Mouse (Mus musculus) stomach, postnatal 0 days (tissue): ENCODE data around the gene Hspb7. TPM values are rescaled to one million over a fixed set of nuclear protein-coding genes. Genes with fewer than 3 reads are reported as not detected.
A peak's percentile ranks its signal among the peaks of the same experiment; 100 is the strongest.

Experiments
- ATAC-seq: fragments of 200-750 bp; cut with Nextera tagmentation; 2 replicates; pipeline ENCODE4 v1.8.0; 2017; ENCODE audit not compliant: low FRiP score, low TSS enrichment
- DNase-seq: peaks from one replicate; pipeline ENCODE4 v3.0.0-alpha.2; 2016; ENCODE audit warnings: low spot score
- H3K27ac ChIP-seq: fragments of 300-500 bp; sonication (generic); replicated peaks from 2 replicates; pipeline ENCODE4 v1.5.1; 2014; ENCODE audit warnings: mild to moderate bottlenecking, control low read depth
- H3K27me3 ChIP-seq: fragments of 300-500 bp; sonication (generic); 2 replicates; pipeline ENCODE4 v1.6.1; 2014; ENCODE audit warnings: low read length; ENCODE audit not compliant: control insufficient read depth, insufficient read depth
- H3K36me3 ChIP-seq: fragments of 300-500 bp; sonication (generic); 2 replicates; pipeline ENCODE4 v1.6.1; 2014; ENCODE audit warnings: low read length, mixed read lengths; ENCODE audit not compliant: control insufficient read depth, insufficient read depth
- H3K4me1 ChIP-seq: fragments of 300-500 bp; sonication (generic); replicated peaks from 2 replicates; pipeline ENCODE4 v1.6.1; 2014; ENCODE audit warnings: antibody characterized with exemption; ENCODE audit not compliant: control insufficient read depth, insufficient read depth
- H3K4me2 ChIP-seq: fragments of 300-500 bp; sonication (generic); replicated peaks from 2 replicates; pipeline ENCODE4 v1.6.1; 2014; ENCODE audit warnings: low read depth, mild to moderate bottlenecking, control low read depth, moderate library complexity
- H3K4me3 ChIP-seq: fragments of 300-500 bp; sonication (generic); 2 replicates; pipeline ENCODE4 v1.5.1; 2014; ENCODE audit warnings: low read depth, low read length, control low read depth
- H3K9ac ChIP-seq: fragments of 300-500 bp; sonication (generic); 2 replicates; pipeline ENCODE4 v1.6.1; 2014; ENCODE audit warnings: mild to moderate bottlenecking, low read length, control low read depth, mixed read lengths
- H3K9me3 ChIP-seq: fragments of 300-500 bp; sonication (generic); 2 replicates; pipeline ENCODE4 v1.6.1; 2016; ENCODE audit warnings: low read length; ENCODE audit not compliant: control insufficient read depth
- CTCF ChIP-seq: IDR thresholded peaks from 2 replicates; pipeline ENCODE4 v1.5.1; 2016; ENCODE audit warnings: antibody characterized with exemption, low read depth, mild to moderate bottlenecking, moderate library complexity
- EP300 ChIP-seq: optimal IDR thresholded peaks from 2 replicates; pipeline ENCODE3; 2016; ENCODE audit warnings: antibody characterized with exemption
- WGBS: fragments of 180-500 bp; shearing (Covaris S2); extraction: QIAGEN DNeasy Blood & Tissue Kit; methylation state at CpG from one replicate; pipeline ENCODE4 v1.1.7; 2014; 5-methylcytosine and 5-hydroxymethylcytosine counted together
- polyA plus RNA-seq: library from polyadenylated mRNA; unstranded; fragments of >200 nt; fragmentation: Nextera tagmentation; extraction: Ambion mirVana; gene quantifications from 2 replicates; pipeline ENCODE4 v1.2.1, GENCODE M21; 2015

The Hspb7 gene
- polyA plus RNA-seq, 1 experiment from 2014 or later: 2.3 TPM

GRCm38 (mm10) chr4:141456193-141456938 is 35.8 kb downstream of the Hspb7 start:
- H3K9ac ChIP-seq: no peak overlapping the region
- ATAC-seq: no peak
- no peaks in the 10 kb centered on the region; the same call in 1 of the 2 replicates for H3K4me1 ChIP-seq
- WGBS: 89% methylated on average over 14 of the region's 14 CpGs
- TF ChIP-seq EP300: no peak
- H3K9me3 ChIP-seq: no peaks in the 10 kb centered on the region
- peaks cover 6% of the 10 kb centered on the region for H3K36me3 ChIP-seq
- H3K27ac ChIP-seq: no peak overlapping the region
- H3K4me3 ChIP-seq: no peak overlapping the region
- no peak for DNase-seq
- H3K4me2 ChIP-seq: no peak overlapping the region
- H3K27me3 ChIP-seq: no peaks in the 10 kb centered on the region

GRCm38 (mm10) chr4:141458236-141458635 is 37.7 kb downstream of the Hspb7 start:
- Histone ChIP-seq H3K36me3 (peaks cover 6% of the 10 kb centered on the region), H3K4me1 (peaks cover 2% of the 10 kb centered on the region; the same call in 1 of the 2 replicates), H3K27me3 (no peaks in the 10 kb centered on the region), H3K4me2 (no peak overlapping the region), H3K9ac (peak overlapping the region; percentile 45), H3K4me3 (no peak overlapping the region), H3K27ac (peak overlapping the region; percentile 85), H3K9me3 (no peaks in the 10 kb centered on the region)
- DNase-seq (peak; percentile 66), ATAC-seq (peak; percentile 70)
- TF ChIP-seq CTCF (no peak), EP300 (peak; percentile 36)
- WGBS: 15% methylated on average over 7 of the region's 7 CpGs

- Histone ChIP-seq H3K36me3 (peaks cover 9% of the 10 kb centered on the region), H3K4me2 (no peak overlapping the region), H3K4me3 (no peak overlapping the region), H3K27me3 (no peaks in the 10 kb centered on the region), H3K9ac (peak overlapping the region; percentile 45; the same call in 1 of the 2 replicates), H3K9me3 (no peaks in the 10 kb centered on the region), H3K27ac (peak overlapping the region; percentile 85), H3K4me1 (peaks cover 2% of the 10 kb centered on the region; the same call in 1 of the 2 replicates)
- DNase-seq (peak; percentile 57), ATAC-seq (peak; percentile 59)
- WGBS: 47% methylated on average over 3 of the region's 3 CpGs
- TF ChIP-seq EP300 (no peak), CTCF (no peak)
Observed at GRCm38 (mm10) chr4:141458888-141459287, 38.3 kb downstream of the Hspb7 start.

GRCm38 (mm10) chr4:141459766-141460165 is 39.2 kb downstream of the Hspb7 start:
- no peak overlapping the region for H3K4me3 ChIP-seq
- H3K36me3 ChIP-seq: peaks cover 14% of the 10 kb centered on the region
- DNase-seq: no peak
- H3K9me3 ChIP-seq: no peaks in the 10 kb centered on the region
- H3K4me1 ChIP-seq: peaks cover 2% of the 10 kb centered on the region; the same call in 1 of the 2 replicates
- WGBS: 85% methylated on average over 9 of the region's 9 CpGs
- TF ChIP-seq EP300 (no peak), CTCF (no peak)
- H3K27me3 ChIP-seq: no peaks in the 10 kb centered on the region
- 0 out of 2 replicates have a peak overlapping the region, but pooled peaks have one; percentile 13 for H3K9ac ChIP-seq
- no peak for ATAC-seq
- H3K4me2 ChIP-seq: no peak overlapping the region
- peak overlapping the region; percentile 85 for H3K27ac ChIP-seq

GRCm38 (mm10) chr4:141460481-141460880 is 39.9 kb downstream of the Hspb7 start:
- Histone ChIP-seq H3K36me3 (peaks cover 19% of the 10 kb centered on the region), H3K4me2 (no peak overlapping the region), H3K4me1 (peaks cover 2% of the 10 kb centered on the region; the same call in 1 of the 2 replicates), H3K9me3 (no peaks in the 10 kb centered on the region), H3K4me3 (no peak overlapping the region), H3K27ac (0 out of 2 replicates have a peak overlapping the region, but pooled peaks have one; percentile 18), H3K27me3 (no peaks in the 10 kb centered on the region), H3K9ac (no peak overlapping the region)
- no peak for DNase-seq
- ATAC-seq: no peak
- TF ChIP-seq CTCF (no peak), EP300 (no peak)
- 77% methylated on average over 4 of the region's 4 CpGs for WGBS

- H3K4me2 ChIP-seq: no peak overlapping the region
- no peaks in the 10 kb centered on the region for H3K9me3 ChIP-seq
- H3K27me3 ChIP-seq: no peaks in the 10 kb centered on the region
- TF ChIP-seq CTCF: no peak
- H3K27ac ChIP-seq: 0 out of 2 replicates have a peak overlapping the region, but pooled peaks have one; percentile 18
- H3K9ac ChIP-seq: no peak overlapping the region
- peaks cover 21% of the 10 kb centered on the region for H3K36me3 ChIP-seq
- H3K4me1 ChIP-seq: peaks cover 2% of the 10 kb centered on the region; the same call in 1 of the 2 replicates
- no peak overlapping the region for H3K4me3 ChIP-seq
- DNase-seq (peak; percentile 72), ATAC-seq (peak; percentile 53; the same call in 1 of the 2 replicates)
- WGBS: 53% methylated on average over 12 of the region's 12 CpGs
Observed at GRCm38 (mm10) chr4:141461088-141461487, 40.5 kb downstream of the Hspb7 start.
